Mouse (Mus musculus) CH12.LX (cell line): Measurements from ENCODE around the gene Kif11.

Experiments used
- CTCF ChIP-seq, 2 experiments: IDR thresholded peaks in 1 of 2; conservative IDR thresholded peaks in 1 of 2; 2 replicates each; pipeline ENCODE4 v1.5.1; 2011 to 2012; ENCODE audit warnings: low read depth in 2 of 2, low read length in 2 of 2, improper control_type of control experiment in 1 of 2, inconsistent platforms in 1 of 2, mild to moderate bottlenecking in 1 of 2, moderate library complexity in 1 of 2
- MAFK ChIP-seq: IDR thresholded peaks from 2 replicates; pipeline ENCODE4 v1.6.1; 2011; ENCODE audit warnings: low read length, improper control_type of control experiment; ENCODE audit not compliant: insufficient replicate concordance
- POLR2A ChIP-seq: IDR thresholded peaks from 2 replicates; pipeline ENCODE4 v1.6.1; 2011; ENCODE audit warnings: low read depth, mild to moderate bottlenecking, improper control_type of control experiment, low read length
- RAD21 ChIP-seq: IDR thresholded peaks from 2 replicates; pipeline ENCODE4 v1.6.1; 2011; ENCODE audit warnings: low read depth, mild to moderate bottlenecking, low read length, improper control_type of control experiment, moderate library complexity
- SMC3 ChIP-seq: IDR thresholded peaks from 2 replicates; pipeline ENCODE4 v1.6.1; 2011; ENCODE audit warnings: low read depth, low read length, improper control_type of control experiment
- TCF12 ChIP-seq: IDR thresholded peaks from 2 replicates; pipeline ENCODE4 v1.6.1; 2014; ENCODE audit warnings: low read depth, mild to moderate bottlenecking, inconsistent platforms, low read length, improper control_type of control experiment
- USF1 ChIP-seq: IDR thresholded peaks from 2 replicates; pipeline ENCODE4 v1.6.1; 2014; ENCODE audit warnings: low read depth, mild to moderate bottlenecking, inconsistent platforms, low read length, improper control_type of control experiment
- ZKSCAN1 ChIP-seq: IDR thresholded peaks from 2 replicates; pipeline ENCODE4 v1.6.1; 2012; ENCODE audit warnings: low read depth, inconsistent platforms, low read length, improper control_type of control experiment, borderline replicate concordance

GRCm38 (mm10) chr19:37360044-37360443 is 16.2 kb upstream of the Kif11 start:
- no peak for TF ChIP-seq RAD21
- TF ChIP-seq SMC3: no peak
- no peak for TF ChIP-seq CTCF (conservative IDR thresholded peaks at IDR 0.05 in 1 of 2, IDR thresholded peaks at IDR 0.05 in 1 of 2; ENCODE audit: low read depth in 2 of 2, low read length in 2 of 2)
- no peak for TF ChIP-seq MAFK
- no peak for TF ChIP-seq TCF12
- TF ChIP-seq ZKSCAN1: no peak
- no peak for TF ChIP-seq USF1
- TF ChIP-seq POLR2A: no peak
